Mouse (Mus musculus) CD4-positive, CD25-positive, alpha-beta regulatory T cell, adult 2 months (primary cell): ENCODE data around the gene Zdhhc14.

Source experiments
- DNase-seq: peaks from one replicate; pipeline ENCODE4 v3.0.0-alpha.2; 2012; ENCODE audit warnings: low read depth, low spot score

Gene Zdhhc14

GRCm38 (mm10) chr17:5553556-5553955 is 61.2 kb downstream of the Zdhhc14 start:
- DNase-seq, result no peak

- no peak for DNase-seq
These were observed 62.2 kb downstream of the Zdhhc14 start for GRCm38 (mm10) chr17:5554573-5554972.

- DNase-seq, result no peak
These were observed 64.2 kb downstream of the Zdhhc14 start for GRCm38 (mm10) chr17:5556568-5556967.

GRCm38 (mm10) chr17:5560212-5560611 is 67.9 kb downstream of the Zdhhc14 start:
- no peak for DNase-seq

- DNase-seq, result no peak
These were observed 70.8 kb downstream of the Zdhhc14 start for GRCm38 (mm10) chr17:5563108-5563507.

GRCm38 (mm10) chr17:5566006-5566405 is 73.6 kb downstream of the Zdhhc14 start:
- no peak for DNase-seq

GRCm38 (mm10) chr17:5567943-5568342 is 75.6 kb downstream of the Zdhhc14 start:
- no peak for DNase-seq

- no peak for DNase-seq
These were observed 77.0 kb downstream of the Zdhhc14 start for GRCm38 (mm10) chr17:5569131-5570030.

- DNase-seq, result no peak
These were observed 79.9 kb downstream of the Zdhhc14 start for GRCm38 (mm10) chr17:5572096-5572730.

- no peak for DNase-seq
These were observed 80.5 kb downstream of the Zdhhc14 start for GRCm38 (mm10) chr17:5572745-5573420.

- no peak for DNase-seq
These were observed 82.3 kb downstream of the Zdhhc14 start for GRCm38 (mm10) chr17:5574672-5575071.

GRCm38 (mm10) chr17:5575518-5575917 is 83.2 kb downstream of the Zdhhc14 start:
- DNase-seq, result no peak

GRCm38 (mm10) chr17:5582232-5582631 is 89.9 kb downstream of the Zdhhc14 start:
- DNase-seq, result no peak

- DNase-seq, result no peak
These were observed 90.6 kb downstream of the Zdhhc14 start for GRCm38 (mm10) chr17:5582937-5583336.

GRCm38 (mm10) chr17:5583472-5584145 is 91.3 kb downstream of the Zdhhc14 start:
- no peak for DNase-seq

GRCm38 (mm10) chr17:5591604-5592209 is 99.3 kb downstream of the Zdhhc14 start:
- DNase-seq, result no peak

GRCm38 (mm10) chr17:5593071-5593470 is 100.7 kb downstream of the Zdhhc14 start:
- DNase-seq, result no peak

GRCm38 (mm10) chr17:5595068-5595467 is 102.7 kb downstream of the Zdhhc14 start:
- DNase-seq, result no peak

GRCm38 (mm10) chr17:5596490-5596889 is 104.1 kb downstream of the Zdhhc14 start:
- no peak for DNase-seq

GRCm38 (mm10) chr17:5598999-5599398 is 106.6 kb downstream of the Zdhhc14 start:
- DNase-seq, result no peak

- no peak for DNase-seq
These were observed 108.2 kb downstream of the Zdhhc14 start for GRCm38 (mm10) chr17:5600505-5601027.
